Mouse (Mus musculus) kidney, embryonic 15.5 days (tissue): ENCODE data around the gene Grk5. TPM values are rescaled to one million over a fixed set of nuclear protein-coding genes. Genes with fewer than 3 reads are reported as not detected.
"Not testable (repeated sequence)": the region's sequence is repeated elsewhere in the genome, so short reads cannot be mapped to it uniquely, and the experiment has no call there.

Source experiments
- ATAC-seq: fragments of 200-750 bp; cut with Nextera tagmentation; replicated peaks from 2 replicates; pipeline ENCODE4 v1.8.0; 2017; ENCODE audit warnings: moderate TSS enrichment; ENCODE audit not compliant: low FRiP score
- H3K27ac ChIP-seq: fragments of 300-500 bp; sonication (generic); 2 replicates; pipeline ENCODE4 v1.5.1; 2015; ENCODE audit warnings: mild to moderate bottlenecking, inconsistent platforms
- H3K27me3 ChIP-seq: fragments of 300-500 bp; sonication (generic); 2 replicates; pipeline ENCODE4 v1.6.1; 2015; ENCODE audit warnings: inconsistent platforms
- H3K36me3 ChIP-seq: fragments of 300-500 bp; sonication (generic); 2 replicates; pipeline ENCODE4 v1.6.1; 2015; ENCODE audit warnings: inconsistent platforms
- H3K4me1 ChIP-seq: fragments of 300-500 bp; sonication (generic); 2 replicates; pipeline ENCODE4 v1.6.1; 2015; ENCODE audit warnings: inconsistent platforms
- H3K4me2 ChIP-seq: fragments of 300-500 bp; sonication (generic); 2 replicates; pipeline ENCODE4 v1.6.1; 2015; ENCODE audit warnings: moderate library complexity, mild to moderate bottlenecking, inconsistent platforms
- H3K4me3 ChIP-seq: fragments of 300-500 bp; sonication (generic); replicated peaks from 2 replicates; pipeline ENCODE4 v1.5.1; 2015; ENCODE audit warnings: mild to moderate bottlenecking, inconsistent platforms
- H3K9ac ChIP-seq: fragments of 300-500 bp; sonication (generic); 2 replicates; pipeline ENCODE4 v1.6.1; 2015; ENCODE audit warnings: mild to moderate bottlenecking, inconsistent platforms
- H3K9me3 ChIP-seq: fragments of 300-500 bp; sonication (generic); replicated peaks from 2 replicates; pipeline ENCODE4 v1.6.1; 2016; ENCODE audit warnings: inconsistent platforms
- WGBS: fragments of 180-500 bp; shearing (Covaris S2); methylation state at CpG from one replicate; pipeline ENCODE4 v1.1.7; 2015; ENCODE audit warnings: mixed read lengths; 5-methylcytosine and 5-hydroxymethylcytosine counted together
- polyA plus RNA-seq: library from polyadenylated mRNA; unstranded; fragments of >200 nt; fragmentation: Nextera tagmentation; extraction: Ambion mirVana; gene quantifications from 2 replicates; pipeline ENCODE4 v1.2.1, GENCODE M21; 2015

Gene Grk5
- polyA plus RNA-seq, 1 experiment from 2014 or later: 2.3 TPM

DNA sequence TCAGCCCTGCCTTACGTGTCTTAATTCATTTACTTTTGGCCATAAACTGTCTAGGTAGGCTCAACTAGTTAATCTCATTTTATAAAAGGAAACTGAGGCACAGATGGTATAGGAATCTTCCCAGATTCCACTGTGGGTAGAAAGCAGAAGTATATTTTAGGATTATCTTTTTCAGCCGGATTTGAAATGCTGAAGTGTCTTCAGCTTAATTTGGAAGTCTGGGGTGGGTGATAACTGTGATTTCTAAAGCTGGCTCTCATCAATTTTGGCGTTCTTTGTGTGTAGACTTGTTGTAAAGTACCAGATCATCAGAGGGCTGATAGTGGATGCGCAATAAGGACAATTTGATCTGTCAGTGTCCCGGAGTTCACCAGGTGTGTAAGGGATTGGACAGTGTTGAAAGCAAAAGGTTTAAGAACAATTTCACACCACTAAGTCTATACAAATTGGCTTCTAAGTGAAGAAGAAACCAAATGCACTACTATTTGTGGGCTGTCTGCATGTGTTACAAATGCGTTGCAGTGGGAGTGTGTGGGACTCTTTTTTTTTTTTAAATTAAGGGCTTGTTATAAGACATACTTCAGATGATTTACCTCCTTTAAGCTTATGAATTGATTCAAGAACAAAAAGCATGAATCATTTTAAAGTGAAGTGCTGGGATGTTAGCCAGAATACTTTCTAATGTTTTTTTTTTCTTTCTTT is 27.5 kb downstream of the Grk5 start:
- Histone ChIP-seq H3K36me3 (no peaks in the 10 kb centered on the region), H3K9me3 (no peaks in the 10 kb centered on the region), H3K4me2 (no peak overlapping the region), H3K4me3 (no peak overlapping the region), H3K27me3 (no peaks in the 10 kb centered on the region), H3K9ac (no peak overlapping the region), H3K27ac (no peak overlapping the region), H3K4me1 (0 out of 2 replicates have a peak, but pooled peaks cover 3% of the 10 kb centered on the region)
- ATAC-seq: no peak
- 85% methylated on average over 6 of the region's 6 CpGs for WGBS

GRCm38 (mm10) chr19:60924534-60924933 is 35.0 kb downstream of the Grk5 start:
- H3K9ac ChIP-seq, H3K4me1 ChIP-seq, H3K36me3 ChIP-seq, H3K4me3 ChIP-seq, H3K27me3 ChIP-seq, H3K4me2 ChIP-seq, H3K27ac ChIP-seq, ATAC-seq, H3K9me3 ChIP-seq: not testable (repeated sequence)

GRCm38 (mm10) chr19:60935001-60935400 is 45.5 kb downstream of the Grk5 start:
- Histone ChIP-seq H3K36me3 (no peaks in the 10 kb centered on the region), H3K4me2 (no peak overlapping the region), H3K9ac (no peak overlapping the region), H3K27me3 (no peaks in the 10 kb centered on the region), H3K4me1 (peaks cover 6% of the 10 kb centered on the region; the same call in 1 of the 2 replicates), H3K9me3 (no peaks in the 10 kb centered on the region), H3K4me3 (no peak overlapping the region), H3K27ac (no peak overlapping the region)
- ATAC-seq: no peak

- Histone ChIP-seq H3K4me3 (no peak overlapping the region), H3K9ac (no peak overlapping the region), H3K27ac (peak overlapping the region; percentile 29; the same call in 1 of the 2 replicates), H3K27me3 (no peaks in the 10 kb centered on the region), H3K9me3 (no peaks in the 10 kb centered on the region), H3K36me3 (no peaks in the 10 kb centered on the region), H3K4me1 (peaks cover 8% of the 10 kb centered on the region; the same call in 1 of the 2 replicates), H3K4me2 (no peak overlapping the region)
- no peak for ATAC-seq
- WGBS: 49% methylated on average over 1 of the region's 1 CpGs
Measured at GRCm38 (mm10) chr19:60939954-60940379, 50.4 kb downstream of the Grk5 start.

- no peak overlapping the region for H3K9ac ChIP-seq
- ATAC-seq: no peak
- H3K4me1 ChIP-seq: peaks cover 12% of the 10 kb centered on the region; the same call in 1 of the 2 replicates
- H3K27ac ChIP-seq: no peak overlapping the region
- H3K36me3 ChIP-seq: no peaks in the 10 kb centered on the region
- no peaks in the 10 kb centered on the region for H3K27me3 ChIP-seq
- no peaks in the 10 kb centered on the region for H3K9me3 ChIP-seq
- WGBS: 96% methylated on average over 1 of the region's 1 CpGs
- H3K4me3 ChIP-seq: no peak overlapping the region
- no peak overlapping the region for H3K4me2 ChIP-seq
Measured at GRCm38 (mm10) chr19:60940866-60941265, 51.3 kb downstream of the Grk5 start.

DNA sequence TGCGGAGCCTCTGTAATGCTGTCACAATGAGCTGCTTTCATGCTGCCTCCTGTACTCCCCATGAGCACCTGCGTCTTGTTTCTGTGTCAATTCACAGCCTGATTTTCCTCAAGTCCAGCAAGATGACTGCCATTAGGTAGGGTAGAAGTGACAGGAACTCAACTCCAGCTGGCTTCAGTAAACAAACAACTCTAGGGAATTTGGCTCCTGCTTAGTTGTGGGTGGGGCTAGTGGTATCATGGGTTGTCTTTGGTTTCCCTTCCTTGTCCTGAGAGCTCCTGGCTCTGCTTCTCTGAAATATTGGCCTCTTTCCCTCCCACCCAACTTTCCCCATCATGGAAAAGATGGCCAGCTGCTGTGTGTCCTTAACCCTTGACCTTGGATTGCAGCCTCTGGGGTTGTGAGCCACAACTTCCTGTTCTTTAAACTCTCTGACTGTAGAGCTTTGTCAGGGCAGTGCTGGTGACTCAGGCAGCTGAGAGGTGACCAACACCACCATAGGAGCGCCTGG is 56.3 kb downstream of the Grk5 start:
- Histone ChIP-seq H3K4me2 (no peak overlapping the region), H3K9me3 (no peaks in the 10 kb centered on the region), H3K27me3 (no peaks in the 10 kb centered on the region), H3K4me1 (peaks cover 16% of the 10 kb centered on the region; the same call in 1 of the 2 replicates), H3K27ac (peak overlapping the region; percentile 73), H3K4me3 (no peak overlapping the region), H3K9ac (no peak overlapping the region), H3K36me3 (no peaks in the 10 kb centered on the region)
- 56% methylated on average over 3 of the region's 3 CpGs for WGBS
- peak; percentile 82 for ATAC-seq

DNA sequence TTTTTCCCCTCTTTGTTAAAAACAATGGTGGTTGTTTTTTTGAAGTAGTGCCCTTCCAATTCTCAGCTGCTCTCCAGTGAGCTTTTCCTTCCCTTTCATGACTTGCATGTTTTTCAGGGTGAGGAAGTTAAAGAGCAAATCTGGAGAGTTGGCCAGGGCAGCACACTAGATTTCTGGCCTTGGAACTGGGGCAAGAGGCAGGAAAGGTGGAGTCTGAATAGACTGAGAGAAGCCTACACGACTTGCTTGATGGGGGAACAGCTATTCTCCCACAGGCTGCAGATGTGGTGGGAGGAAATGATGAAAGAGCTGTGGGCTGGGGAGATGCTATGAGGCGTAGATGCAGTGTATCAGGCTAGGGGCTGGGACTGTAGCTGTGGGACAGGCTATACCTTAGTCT is 57.1 kb downstream of the Grk5 start:
- 52% methylated on average over 2 of the region's 2 CpGs for WGBS
- Histone ChIP-seq H3K27me3 (no peaks in the 10 kb centered on the region), H3K4me1 (peaks cover 16% of the 10 kb centered on the region; the same call in 1 of the 2 replicates), H3K27ac (peak overlapping the region; percentile 73), H3K4me3 (no peak overlapping the region), H3K4me2 (no peak overlapping the region), H3K36me3 (no peaks in the 10 kb centered on the region), H3K9me3 (no peaks in the 10 kb centered on the region), H3K9ac (no peak overlapping the region)
- no peak for ATAC-seq

DNA sequence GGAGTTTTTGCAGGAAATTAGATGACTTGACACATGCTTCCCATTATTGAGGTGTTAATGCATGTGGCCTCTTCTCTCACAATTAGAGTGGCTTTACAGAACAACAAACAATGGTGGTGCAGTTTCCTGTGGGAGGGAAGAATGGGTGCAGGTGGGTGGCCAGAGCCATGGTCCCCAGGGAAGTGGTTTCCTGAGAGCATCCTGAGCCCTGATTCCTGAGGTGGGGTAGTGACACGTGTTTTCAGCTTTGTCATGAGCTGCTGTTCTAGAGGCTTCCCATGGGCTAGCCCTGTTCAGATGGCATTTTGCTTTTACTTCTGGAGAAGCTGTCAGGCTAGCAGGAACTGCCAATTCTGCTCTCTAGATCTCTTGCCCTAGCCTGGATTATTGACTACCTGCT is 59.4 kb downstream of the Grk5 start:
- Histone ChIP-seq H3K4me3 (no peak overlapping the region), H3K27me3 (no peaks in the 10 kb centered on the region), H3K36me3 (no peaks in the 10 kb centered on the region), H3K9me3 (no peaks in the 10 kb centered on the region), H3K9ac (no peak overlapping the region), H3K4me1 (peaks cover 16% of the 10 kb centered on the region; the same call in 1 of the 2 replicates), H3K4me2 (no peak overlapping the region), H3K27ac (no peak overlapping the region)
- WGBS: 58% methylated on average over 1 of the region's 1 CpGs
- no peak for ATAC-seq

DNA sequence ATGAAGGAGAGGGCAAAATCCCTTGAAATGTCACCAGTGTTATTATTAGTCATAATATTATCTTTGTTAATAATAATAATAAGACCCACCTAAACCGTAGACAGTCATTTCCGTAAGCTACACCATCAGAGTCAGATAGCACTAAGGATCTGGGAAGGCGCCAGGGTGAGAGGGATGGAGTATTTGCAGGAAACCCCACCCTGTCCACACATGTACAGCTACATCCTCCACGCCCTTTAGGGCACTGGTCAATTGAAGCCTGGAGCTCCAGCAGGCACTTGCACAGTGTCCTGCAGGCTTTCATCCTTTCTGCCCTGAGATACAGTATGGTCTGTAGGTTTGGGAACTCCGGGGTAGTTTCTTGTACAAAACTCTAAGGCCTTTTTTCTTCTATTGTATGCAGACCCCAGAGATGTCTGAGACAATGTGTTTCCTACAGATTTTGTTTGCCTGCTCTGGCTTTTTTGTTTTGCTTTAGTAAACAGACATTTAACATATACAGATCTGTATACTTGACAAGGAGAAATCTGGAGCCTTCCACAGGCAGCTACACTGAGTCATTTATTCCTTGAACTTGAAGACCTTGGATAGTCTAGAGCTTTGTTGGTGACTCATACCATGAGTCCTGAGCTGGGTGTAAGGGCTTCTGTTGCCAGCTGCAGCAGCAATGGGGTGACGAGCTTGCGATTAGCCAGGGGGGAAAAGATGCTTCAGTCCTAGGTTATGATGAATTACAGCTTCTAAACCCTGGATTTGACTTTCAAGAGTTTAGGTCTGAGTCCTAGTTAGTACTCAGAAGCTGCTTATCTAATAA is 60.7 kb downstream of the Grk5 start:
- Histone ChIP-seq H3K9me3 (no peaks in the 10 kb centered on the region), H3K4me3 (no peak overlapping the region), H3K9ac (no peak overlapping the region), H3K4me1 (peaks cover 16% of the 10 kb centered on the region; the same call in 1 of the 2 replicates), H3K27me3 (no peaks in the 10 kb centered on the region), H3K4me2 (no peak overlapping the region), H3K27ac (no peak overlapping the region), H3K36me3 (no peaks in the 10 kb centered on the region)
- WGBS: 77% methylated on average over 7 of the region's 7 CpGs
- ATAC-seq: no peak

- WGBS: 81% methylated on average over 2 of the region's 2 CpGs
- Histone ChIP-seq H3K27me3 (no peaks in the 10 kb centered on the region), H3K27ac (no peak overlapping the region), H3K4me3 (no peak overlapping the region), H3K36me3 (no peaks in the 10 kb centered on the region), H3K9me3 (no peaks in the 10 kb centered on the region), H3K4me1 (no peaks in the 10 kb centered on the region), H3K9ac (no peak overlapping the region), H3K4me2 (no peak overlapping the region)
- ATAC-seq: no peak
Measured at GRCm38 (mm10) chr19:60955131-60955530, 65.6 kb downstream of the Grk5 start.

DNA sequence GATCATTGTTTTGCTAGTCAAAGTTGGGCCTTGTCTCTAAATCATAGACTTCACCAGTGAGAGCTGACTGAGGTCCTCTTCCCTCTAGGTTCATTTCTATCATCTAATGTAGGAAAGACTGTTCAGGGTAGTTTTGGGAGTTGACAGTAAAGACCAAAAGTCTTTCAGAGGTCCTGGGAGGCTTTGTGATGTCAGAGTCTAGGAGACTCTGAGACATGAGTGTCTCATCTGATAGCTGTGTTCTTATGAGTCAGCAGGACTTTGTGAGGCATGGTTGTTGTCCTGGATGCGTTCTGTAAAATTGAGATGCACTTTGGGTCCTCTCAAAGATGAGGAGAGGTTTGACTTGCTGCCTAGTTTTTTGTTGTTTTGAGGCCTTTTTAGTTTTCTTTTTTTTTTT is 66.2 kb downstream of the Grk5 start:
- no peaks in the 10 kb centered on the region for H3K36me3 ChIP-seq
- no peak for ATAC-seq

GRCm38 (mm10) chr19:60956198-60956750 is 66.7 kb downstream of the Grk5 start:
- ATAC-seq: no peak
- Histone ChIP-seq H3K27ac (no peak overlapping the region), H3K4me1 (no peaks in the 10 kb centered on the region), H3K27me3 (no peaks in the 10 kb centered on the region), H3K4me3 (no peak overlapping the region), H3K9me3 (no peaks in the 10 kb centered on the region), H3K4me2 (no peak overlapping the region), H3K9ac (no peak overlapping the region), H3K36me3 (no peaks in the 10 kb centered on the region)

More for the DNA sequence above, 66.2 kb downstream of the Grk5 start:
- Histone ChIP-seq H3K4me1 (no peaks in the 10 kb centered on the region), H3K4me2 (no peak overlapping the region), H3K9ac (no peak overlapping the region), H3K27me3 (no peaks in the 10 kb centered on the region), H3K27ac (no peak overlapping the region), H3K9me3 (no peaks in the 10 kb centered on the region), H3K4me3 (no peak overlapping the region)
- WGBS: 98% methylated on average over 1 of the region's 1 CpGs
